Mouse (Mus musculus) kidney, postnatal 0 days (tissue): Measurements from ENCODE around the gene Xpnpep2. TPM values are rescaled to one million over a fixed set of nuclear protein-coding genes. Genes with fewer than 3 reads are reported as not detected.

Experiments
- ATAC-seq: fragments of 200-750 bp; cut with Nextera tagmentation; replicated peaks from 2 replicates; pipeline ENCODE4 v1.8.0; 2017; ENCODE audit warnings: low read depth, moderate number of reproducible peaks, moderate TSS enrichment, moderate library complexity; ENCODE audit not compliant: low FRiP score
- DNase-seq: peaks from one replicate; pipeline ENCODE4 v3.0.0-alpha.2; 2016; ENCODE audit warnings: low spot score
- H3K27ac ChIP-seq: fragments of 300-500 bp; sonication (generic); 2 replicates; pipeline ENCODE4 v1.5.1; 2014; ENCODE audit warnings: mild to moderate bottlenecking
- H3K27me3 ChIP-seq: fragments of 300-500 bp; sonication (generic); 2 replicates; pipeline ENCODE4 v1.6.1; 2014; ENCODE audit warnings: low read length, mixed read lengths; ENCODE audit not compliant: insufficient read depth
- H3K36me3 ChIP-seq: fragments of 300-500 bp; sonication (generic); 2 replicates; pipeline ENCODE4 v1.6.1; 2014; ENCODE audit warnings: low read length, mixed read lengths; ENCODE audit not compliant: insufficient read depth
- H3K4me1 ChIP-seq: fragments of 300-500 bp; sonication (generic); replicated peaks from 2 replicates; pipeline ENCODE4 v1.6.1; 2014; ENCODE audit warnings: antibody characterized with exemption, low read length, mixed read lengths; ENCODE audit not compliant: insufficient read depth
- H3K4me2 ChIP-seq: fragments of 300-500 bp; sonication (generic); 2 replicates; pipeline ENCODE4 v1.6.1; 2014; ENCODE audit warnings: mild to moderate bottlenecking, low read length, moderate library complexity, mixed read lengths
- H3K4me3 ChIP-seq: fragments of 300-500 bp; sonication (generic); replicated peaks from 2 replicates; pipeline ENCODE4 v1.5.1; 2014; ENCODE audit warnings: low read depth, low read length
- H3K9ac ChIP-seq: fragments of 300-500 bp; sonication (generic); 2 replicates; pipeline ENCODE4 v1.6.1; 2014; ENCODE audit warnings: low read depth, low read length
- H3K9me3 ChIP-seq: fragments of 300-500 bp; sonication (generic); replicated peaks from 2 replicates; pipeline ENCODE4 v1.6.1; 2016; ENCODE audit warnings: low read length, inconsistent platforms, mixed read lengths
- CTCF ChIP-seq: IDR thresholded peaks from 2 replicates; pipeline ENCODE4 v1.5.1; 2016; ENCODE audit warnings: antibody characterized with exemption, low read depth, mild to moderate bottlenecking, moderate library complexity
- WGBS: fragments of 180-500 bp; shearing (Covaris S2); extraction: QIAGEN DNeasy Blood & Tissue Kit; methylation state at CpG from one replicate; pipeline ENCODE4 v1.1.7; 2014; 5-methylcytosine and 5-hydroxymethylcytosine counted together
- polyA plus RNA-seq: library from polyadenylated mRNA; unstranded; fragments of >200 nt; fragmentation: Nextera tagmentation; extraction: Ambion mirVana; gene quantifications from 2 replicates; pipeline ENCODE4 v1.2.1, GENCODE M21; 2015

The Xpnpep2 gene
- polyA plus RNA-seq, 1 experiment from 2014 or later = 12.7 TPM

DNA sequence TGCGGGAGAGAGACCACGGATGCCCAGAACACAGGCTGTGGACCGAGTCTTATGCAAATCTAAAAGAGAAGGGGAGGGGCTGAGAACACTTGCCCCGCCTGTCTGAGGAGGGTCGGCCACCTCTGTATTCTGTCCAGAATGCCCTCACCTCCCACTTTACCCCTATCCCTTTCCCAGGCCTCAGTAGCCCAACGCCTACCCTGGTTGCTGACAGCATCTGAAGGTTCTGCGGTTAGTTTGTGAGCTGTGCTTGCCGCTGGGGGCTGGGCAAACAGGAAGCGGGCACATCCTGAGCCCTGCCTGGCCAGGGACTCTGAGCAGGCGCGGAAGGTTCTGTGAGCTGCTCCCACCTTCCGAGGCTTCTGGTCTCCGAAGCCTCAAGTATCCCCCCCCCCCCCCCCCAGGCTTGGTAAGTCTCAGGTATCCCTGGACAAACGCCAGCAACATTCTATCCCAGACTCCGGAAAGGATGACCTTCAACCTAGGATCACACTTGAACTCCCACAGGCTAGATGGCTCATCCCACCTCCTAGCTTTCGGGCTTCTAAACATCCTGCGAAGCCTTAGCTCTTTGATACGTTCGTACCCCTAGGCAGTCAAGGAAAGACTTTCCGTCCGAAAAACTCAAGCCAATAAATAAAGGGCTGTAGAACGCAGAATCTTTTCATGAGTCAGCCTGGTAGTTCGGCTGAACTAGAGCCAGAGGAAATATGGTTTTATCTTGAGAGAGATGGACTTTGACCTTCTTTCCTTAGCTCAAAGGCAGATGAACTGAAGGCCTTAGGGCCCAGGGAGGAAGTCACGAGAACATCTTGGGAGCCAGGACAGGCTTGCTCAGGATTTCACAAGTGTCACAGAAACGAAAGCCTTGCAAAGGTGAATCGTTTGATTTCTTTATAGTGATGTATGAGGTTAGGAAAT, 35.1 kb downstream of the Xpnpep2 start:
- no peaks in the 10 kb centered on the region for H3K36me3 ChIP-seq
- DNase-seq = peak; percentile 19
- WGBS = 36% methylated on average over 25 of the region's 26 CpGs
- H3K27me3 ChIP-seq = no peaks in the 10 kb centered on the region
- no peaks in the 10 kb centered on the region for H3K9me3 ChIP-seq
- no peaks in the 10 kb centered on the region for H3K4me1 ChIP-seq
- H3K4me3 ChIP-seq = peak overlapping the region; percentile 14
- no peak overlapping the region for H3K9ac ChIP-seq
- ATAC-seq = peak; percentile 75
- peak overlapping the region; percentile 50 for H3K4me2 ChIP-seq
- no peak overlapping the region; the same call in 1 of the 2 replicates for H3K27ac ChIP-seq
- TF ChIP-seq CTCF = no peak

DNA sequence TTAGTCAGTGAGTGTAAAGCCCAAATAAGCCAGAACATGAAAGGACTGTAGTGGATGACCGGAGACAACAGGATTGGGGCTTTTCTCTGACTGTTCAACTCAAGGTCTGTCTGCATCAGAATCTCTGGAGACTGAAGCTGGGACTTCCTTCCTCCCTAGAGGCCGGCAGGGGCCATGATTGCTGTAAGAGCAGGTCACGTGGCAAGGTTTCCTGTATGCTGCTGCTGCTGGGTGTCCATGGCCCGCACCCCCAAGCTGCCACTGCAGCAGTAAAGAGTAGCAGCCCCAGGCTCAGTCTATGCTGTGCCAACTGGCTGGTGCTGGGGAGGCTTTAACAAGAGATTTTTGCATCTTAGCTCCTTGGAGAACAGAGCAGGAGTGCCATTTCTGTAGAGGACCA, 37.7 kb downstream of the Xpnpep2 start, which contains the start of gene Sash3:
TSS of gene Sash3 (plus strand) at position 175 of the 400 bp plus-strand sequence.
- ATAC-seq (no peak), DNase-seq (no peak)
- TF ChIP-seq CTCF = no peak
- H3K36me3 ChIP-seq = no peaks in the 10 kb centered on the region
- H3K4me3 ChIP-seq = no peak within 1 kb of the TSS
- no peak within 1 kb of the TSS for H3K9ac ChIP-seq
- H3K4me1 ChIP-seq = no peaks in the 10 kb centered on the region
- no peaks in the 10 kb centered on the region for H3K27me3 ChIP-seq
- H3K27ac ChIP-seq = no peak within 1 kb of the TSS
- H3K9me3 ChIP-seq = no peaks in the 10 kb centered on the region
- H3K4me2 ChIP-seq = no peak within 1 kb of the TSS
- WGBS = 81% methylated on average over 4 of the region's 4 CpGs

DNA sequence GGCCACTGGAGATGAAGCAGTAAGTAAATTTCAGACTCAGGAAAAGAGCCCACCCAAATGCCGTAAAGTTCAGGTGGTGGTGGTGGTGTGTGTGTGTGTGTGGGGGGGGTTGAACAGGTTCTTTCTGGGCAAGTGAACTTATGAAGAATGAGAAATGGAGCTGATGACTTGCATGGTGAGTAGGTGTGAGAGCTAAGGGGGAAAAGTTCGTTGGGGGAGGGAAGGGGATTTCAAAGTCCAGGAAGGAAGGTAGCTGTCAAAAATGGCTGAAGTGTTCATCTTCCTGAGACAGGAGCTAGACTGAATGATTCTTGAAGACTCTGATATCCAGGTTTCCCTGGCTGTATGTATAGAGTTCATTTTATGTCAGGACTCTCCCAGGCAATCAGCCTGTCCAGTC, 38.7 kb downstream of the Xpnpep2 start:
- ATAC-seq (no peak), DNase-seq (no peak)
- H3K36me3 ChIP-seq = no peaks in the 10 kb centered on the region
- TF ChIP-seq CTCF = no peak
- H3K27me3 ChIP-seq = no peaks in the 10 kb centered on the region
- no peak overlapping the region for H3K4me3 ChIP-seq
- H3K9me3 ChIP-seq = no peaks in the 10 kb centered on the region
- 79% methylated on average over 2 of the region's 2 CpGs for WGBS
- H3K4me2 ChIP-seq = no peak overlapping the region
- no peaks in the 10 kb centered on the region for H3K4me1 ChIP-seq
- H3K27ac ChIP-seq = no peak overlapping the region
- no peak overlapping the region for H3K9ac ChIP-seq

DNA sequence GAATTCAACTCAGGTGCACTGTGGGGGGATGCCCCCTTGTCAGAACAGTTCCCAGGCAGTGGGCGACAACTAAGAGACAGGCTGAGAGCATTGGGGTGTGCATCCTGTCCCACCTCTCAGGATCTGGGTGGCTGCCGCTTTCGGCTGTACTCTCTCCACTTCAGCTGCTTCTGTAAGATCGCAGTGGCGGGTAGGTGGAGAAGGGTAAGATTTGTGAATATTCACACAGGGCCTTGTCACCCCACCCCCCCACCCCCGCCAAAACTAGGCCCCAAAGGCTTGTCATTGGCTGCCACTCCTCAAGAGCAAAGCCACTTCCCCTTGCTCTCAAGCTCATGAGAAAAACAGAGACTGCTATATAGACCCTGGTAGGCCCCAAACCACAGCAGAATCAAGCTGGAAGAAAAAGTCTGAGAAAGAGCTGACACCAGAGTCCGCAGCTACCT, 39.2 kb downstream of the Xpnpep2 start:
- Histone ChIP-seq H3K4me1 (no peaks in the 10 kb centered on the region), H3K36me3 (no peaks in the 10 kb centered on the region), H3K9me3 (no peaks in the 10 kb centered on the region), H3K4me2 (no peak overlapping the region), H3K27ac (no peak overlapping the region), H3K4me3 (no peak overlapping the region), H3K9ac (no peak overlapping the region), H3K27me3 (no peaks in the 10 kb centered on the region)
- TF ChIP-seq CTCF = no peak
- no peak for ATAC-seq
- no peak for DNase-seq
- WGBS = 80% methylated on average over 7 of the region's 7 CpGs

GRCm38 (mm10) chrX:48152106-48152505, 43.6 kb downstream of the Xpnpep2 start:
- no peak overlapping the region for H3K9ac ChIP-seq
- H3K27me3 ChIP-seq = no peaks in the 10 kb centered on the region
- no peak overlapping the region for H3K27ac ChIP-seq
- 82% methylated on average over 7 of the region's 7 CpGs for WGBS
- H3K36me3 ChIP-seq = no peaks in the 10 kb centered on the region
- no peak overlapping the region for H3K4me2 ChIP-seq
- ATAC-seq (no peak), DNase-seq (no peak)
- H3K4me1 ChIP-seq = no peaks in the 10 kb centered on the region
- no peak overlapping the region for H3K4me3 ChIP-seq
- no peaks in the 10 kb centered on the region for H3K9me3 ChIP-seq
- no peak for TF ChIP-seq CTCF

- DNase-seq (no peak), ATAC-seq (no peak)
- WGBS = 84% methylated on average over 2 of the region's 2 CpGs
- Histone ChIP-seq H3K4me3 (no peak overlapping the region), H3K9me3 (no peaks in the 10 kb centered on the region), H3K9ac (no peak overlapping the region), H3K27me3 (no peaks in the 10 kb centered on the region), H3K36me3 (no peaks in the 10 kb centered on the region), H3K27ac (no peak overlapping the region), H3K4me2 (no peak overlapping the region), H3K4me1 (no peaks in the 10 kb centered on the region)
- no peak for TF ChIP-seq CTCF
Observed at GRCm38 (mm10) chrX:48153414-48153813, 44.9 kb downstream of the Xpnpep2 start.
